Mouse (Mus musculus): ENCODE data around the gene Gm498. TPM values are rescaled to one million over a fixed set of nuclear protein-coding genes. Genes with fewer than 3 reads are reported as not detected.

Gm498 gene
- polyA plus RNA-seq, 1 experiment, result not detected

- WGBS, result under 1% methylated on average over 37 of the region's 37 CpGs
- peak; percentile 94 for DNase-seq
- H3K4me1 ChIP-seq (replicated peaks; ENCODE audit: control insufficient read depth, insufficient read depth, low read length), result peaks cover 5% of the 10 kb centered on the region
These were observed 36.9 kb upstream of the Gm498 start for GRCm38 (mm10) chr7:143829504-143830331.

GRCm38 (mm10) chr7:143830399-143830798, 36.2 kb upstream of the Gm498 start:
- H3K4me1 ChIP-seq (replicated peaks; ENCODE audit: control insufficient read depth, insufficient read depth, low read length), result peaks cover 11% of the 10 kb centered on the region
- TF ChIP-seq CTCF (IDR thresholded peaks at IDR 0.05; ENCODE audit: borderline replicate concordance, control insufficient read depth, extremely low read depth, insufficient read depth, low read length, poor library complexity), result no peak
- no peak for TF ChIP-seq POLR2A (IDR thresholded peaks at IDR 0.05; ENCODE audit: control insufficient read depth, extremely low read depth, insufficient read depth, low read length, poor library complexity)
- peak overlapping the region; percentile 89 for H3K4me3 ChIP-seq (ENCODE audit: control insufficient read depth, insufficient read depth, low read length)
- no peak for DNase-seq
- WGBS, result 10% methylated on average over 6 of the region's 6 CpGs
- no peaks in the 10 kb centered on the region for H3K27me3 ChIP-seq (ENCODE audit: control insufficient read depth, insufficient read depth, low read length)
- H3K27ac ChIP-seq (ENCODE audit: control insufficient read depth, insufficient read depth, low read length), result peak overlapping the region; percentile 66
- H3K36me3 ChIP-seq (ENCODE audit: control insufficient read depth, insufficient read depth, low read length), result no peaks in the 10 kb centered on the region

More at GRCm38 (mm10) chr7:143829504-143830331, 36.9 kb upstream of the Gm498 start:
- no peaks in the 10 kb centered on the region for H3K27me3 ChIP-seq (ENCODE audit: control insufficient read depth, insufficient read depth, low read length)
- H3K36me3 ChIP-seq (ENCODE audit: control insufficient read depth, insufficient read depth, low read length), result no peaks in the 10 kb centered on the region
- TF ChIP-seq CTCF (IDR thresholded peaks at IDR 0.05; ENCODE audit: borderline replicate concordance, control insufficient read depth, extremely low read depth, insufficient read depth, low read length, poor library complexity), result peak; percentile 23; the same call in 1 of the 2 replicates
- peak; percentile 36; the same call in 1 of the 2 replicates for TF ChIP-seq POLR2A (IDR thresholded peaks at IDR 0.05; ENCODE audit: control insufficient read depth, extremely low read depth, insufficient read depth, low read length, poor library complexity)
- H3K4me3 ChIP-seq (ENCODE audit: control insufficient read depth, insufficient read depth, low read length), result peak overlapping the region; percentile 89
- peak overlapping the region; percentile 99 for H3K27ac ChIP-seq (ENCODE audit: control insufficient read depth, insufficient read depth, low read length)

- peaks cover 25% of the 10 kb centered on the region for H3K4me1 ChIP-seq (replicated peaks; ENCODE audit: control insufficient read depth, insufficient read depth, low read length)
- no peak overlapping the region for H3K27ac ChIP-seq (ENCODE audit: control insufficient read depth, insufficient read depth, low read length)
- no peaks in the 10 kb centered on the region for H3K36me3 ChIP-seq (ENCODE audit: control insufficient read depth, insufficient read depth, low read length)
- no peaks in the 10 kb centered on the region for H3K27me3 ChIP-seq (ENCODE audit: control insufficient read depth, insufficient read depth, low read length)
- no peak for DNase-seq
- H3K4me3 ChIP-seq (ENCODE audit: control insufficient read depth, insufficient read depth, low read length), result no peak overlapping the region
- TF ChIP-seq CTCF (IDR thresholded peaks at IDR 0.05; ENCODE audit: borderline replicate concordance, control insufficient read depth, extremely low read depth, insufficient read depth, low read length, poor library complexity), result no peak
- no peak for TF ChIP-seq POLR2A (IDR thresholded peaks at IDR 0.05; ENCODE audit: control insufficient read depth, extremely low read depth, insufficient read depth, low read length, poor library complexity)
- 88% methylated on average over 8 of the region's 8 CpGs for WGBS
These were observed 34.4 kb upstream of the Gm498 start for GRCm38 (mm10) chr7:143832196-143832595.

- peaks cover 29% of the 10 kb centered on the region for H3K4me1 ChIP-seq (replicated peaks; ENCODE audit: control insufficient read depth, insufficient read depth, low read length)
- 95% methylated on average over 2 of the region's 2 CpGs for WGBS
- no peak for TF ChIP-seq POLR2A (IDR thresholded peaks at IDR 0.05; ENCODE audit: control insufficient read depth, extremely low read depth, insufficient read depth, low read length, poor library complexity)
- no peak for TF ChIP-seq CTCF (IDR thresholded peaks at IDR 0.05; ENCODE audit: borderline replicate concordance, control insufficient read depth, extremely low read depth, insufficient read depth, low read length, poor library complexity)
- H3K27ac ChIP-seq (ENCODE audit: control insufficient read depth, insufficient read depth, low read length), result no peak overlapping the region
- no peaks in the 10 kb centered on the region for H3K27me3 ChIP-seq (ENCODE audit: control insufficient read depth, insufficient read depth, low read length)
- no peaks in the 10 kb centered on the region for H3K36me3 ChIP-seq (ENCODE audit: control insufficient read depth, insufficient read depth, low read length)
- DNase-seq, result no peak
- no peak overlapping the region for H3K4me3 ChIP-seq (ENCODE audit: control insufficient read depth, insufficient read depth, low read length)
These were observed 34.0 kb upstream of the Gm498 start for GRCm38 (mm10) chr7:143832611-143833010.

GRCm38 (mm10) chr7:143833581-143834190, 33.0 kb upstream of the Gm498 start:
- Histone ChIP-seq H3K4me3 (ENCODE audit: control insufficient read depth, insufficient read depth, low read length) (no peak overlapping the region), H3K27me3 (ENCODE audit: control insufficient read depth, insufficient read depth, low read length) (no peaks in the 10 kb centered on the region), H3K36me3 (ENCODE audit: control insufficient read depth, insufficient read depth, low read length) (no peaks in the 10 kb centered on the region), H3K27ac (ENCODE audit: control insufficient read depth, insufficient read depth, low read length) (no peak overlapping the region), H3K4me1 (replicated peaks; ENCODE audit: control insufficient read depth, insufficient read depth, low read length) (peaks cover 39% of the 10 kb centered on the region)
- DNase-seq, result no peak
- TF ChIP-seq POLR2A (IDR thresholded peaks at IDR 0.05; ENCODE audit: control insufficient read depth, extremely low read depth, insufficient read depth, low read length, poor library complexity) (no peak), CTCF (IDR thresholded peaks at IDR 0.05; ENCODE audit: borderline replicate concordance, control insufficient read depth, extremely low read depth, insufficient read depth, low read length, poor library complexity) (no peak)
- 90% methylated on average over 6 of the region's 6 CpGs for WGBS

GRCm38 (mm10) chr7:143834316-143834715, 32.3 kb upstream of the Gm498 start:
- no peaks in the 10 kb centered on the region for H3K27me3 ChIP-seq (ENCODE audit: control insufficient read depth, insufficient read depth, low read length)
- H3K36me3 ChIP-seq (ENCODE audit: control insufficient read depth, insufficient read depth, low read length), result no peaks in the 10 kb centered on the region
- H3K4me3 ChIP-seq (ENCODE audit: control insufficient read depth, insufficient read depth, low read length), result no peak overlapping the region
- no peak for TF ChIP-seq POLR2A (IDR thresholded peaks at IDR 0.05; ENCODE audit: control insufficient read depth, extremely low read depth, insufficient read depth, low read length, poor library complexity)
- TF ChIP-seq CTCF (IDR thresholded peaks at IDR 0.05; ENCODE audit: borderline replicate concordance, control insufficient read depth, extremely low read depth, insufficient read depth, low read length, poor library complexity), result no peak
- WGBS, result 96% methylated on average over 2 of the region's 2 CpGs
- DNase-seq, result no peak
- peaks cover 39% of the 10 kb centered on the region for H3K4me1 ChIP-seq (replicated peaks; ENCODE audit: control insufficient read depth, insufficient read depth, low read length)
- H3K27ac ChIP-seq (ENCODE audit: control insufficient read depth, insufficient read depth, low read length), result no peak overlapping the region; the same call in 1 of the 2 replicates

Data from thymus, adult 2 months (tissue).